Mouse (Mus musculus) lung, embryonic 14.5 days (tissue): ENCODE measurements around the gene Ceacam9. TPM values are rescaled to one million over a fixed set of nuclear protein-coding genes. Genes with fewer than 3 reads are reported as not detected.
A peak's percentile ranks its signal among the peaks of the same experiment; 100 is the strongest.
"Not testable (repeated sequence)": the region's sequence is repeated elsewhere in the genome, so short reads cannot be mapped to it uniquely, and the experiment has no call there.

Source experiments
- ATAC-seq: fragments of 200-750 bp; cut with Nextera tagmentation; 2 replicates; pipeline ENCODE4 v1.8.0; 2017; ENCODE audit warnings: mild to moderate bottlenecking, moderate TSS enrichment, moderate library complexity; ENCODE audit not compliant: insufficient read depth
- DNase-seq: peaks from one replicate; pipeline ENCODE4 v3.0.0-alpha.2; 2015
- H3K27ac ChIP-seq: fragments of 300-500 bp; sonication (generic); 2 replicates; pipeline ENCODE4 v1.5.1; 2014; ENCODE audit warnings: low read depth, mild to moderate bottlenecking, moderate library complexity
- H3K27me3 ChIP-seq: fragments of 300-500 bp; sonication (generic); 2 replicates; pipeline ENCODE4 v1.6.1; 2014; ENCODE audit warnings: low read length, control low read depth; ENCODE audit not compliant: insufficient read depth
- H3K36me3 ChIP-seq: fragments of 300-500 bp; sonication (generic); 2 replicates; pipeline ENCODE4 v1.6.1; 2014; ENCODE audit warnings: control low read depth; ENCODE audit not compliant: insufficient read depth
- H3K4me1 ChIP-seq: fragments of 300-500 bp; sonication (generic); 2 replicates; pipeline ENCODE4 v1.6.1; 2014; ENCODE audit warnings: antibody characterized with exemption, control low read depth; ENCODE audit not compliant: insufficient read depth
- H3K4me2 ChIP-seq: fragments of 300-500 bp; sonication (generic); 2 replicates; pipeline ENCODE4 v1.6.1; 2014; ENCODE audit warnings: mild to moderate bottlenecking
- H3K4me3 ChIP-seq: fragments of 300-500 bp; sonication (generic); 2 replicates; pipeline ENCODE4 v1.5.1; 2014; ENCODE audit warnings: low read depth, low read length
- H3K9ac ChIP-seq: fragments of 300-500 bp; sonication (generic); 2 replicates; pipeline ENCODE4 v1.6.1; 2014
- H3K9me3 ChIP-seq: fragments of 300-500 bp; sonication (generic); 2 replicates; pipeline ENCODE4 v1.6.1; 2016; ENCODE audit warnings: low read depth, low read length, control low read depth
- CTCF ChIP-seq: IDR thresholded peaks from 2 replicates; pipeline ENCODE4 v1.5.1; 2016; ENCODE audit warnings: antibody characterized with exemption, low read depth
- WGBS: fragments of 180-500 bp; shearing (Covaris S2); extraction: QIAGEN DNeasy Blood & Tissue Kit; methylation state at CpG from one replicate; pipeline ENCODE4 v1.1.7; 2014; 5-methylcytosine and 5-hydroxymethylcytosine counted together
- polyA plus RNA-seq: library from polyadenylated mRNA; unstranded; fragments of >200 nt; fragmentation: Nextera tagmentation; extraction: Ambion mirVana; gene quantifications from 2 replicates; pipeline ENCODE4 v1.2.1, GENCODE M21; 2014

The Ceacam9 gene
- polyA plus RNA-seq, 1 experiment from 2014 or later: not detected

DNA sequence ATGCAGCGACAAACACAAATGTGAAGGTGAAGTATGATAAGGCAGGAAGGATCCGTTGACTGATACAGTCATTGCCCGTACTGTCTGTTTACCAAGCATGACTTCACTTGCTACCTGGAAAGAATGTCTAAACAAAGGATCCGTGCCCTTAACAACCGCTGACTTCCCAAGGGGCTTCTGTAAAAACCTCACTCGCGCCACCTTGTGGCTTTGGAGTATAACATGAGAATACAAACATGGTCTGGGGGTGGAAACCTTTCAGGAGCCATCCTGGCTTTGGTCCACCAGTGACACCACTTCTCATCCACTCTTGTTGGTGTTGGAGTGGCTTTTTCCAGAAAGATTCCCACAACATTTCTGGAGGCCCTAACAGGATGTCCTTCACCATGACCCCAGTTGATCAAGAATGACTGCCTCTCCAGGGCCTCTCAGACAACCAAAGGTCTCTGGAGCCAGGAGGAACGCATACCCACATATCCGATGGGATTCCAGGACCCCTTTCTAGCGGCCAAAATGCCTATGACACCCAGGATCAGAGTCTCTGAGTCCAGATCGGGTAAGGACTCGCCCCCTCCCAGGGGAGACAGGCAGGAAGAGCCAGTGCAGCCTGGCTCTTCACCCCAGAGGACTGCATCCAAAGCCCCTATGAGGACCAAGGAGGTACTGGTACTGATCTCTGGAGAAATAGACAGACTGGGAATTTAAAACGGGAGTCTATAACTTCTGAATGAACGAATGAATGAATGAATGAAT is 7.0 kb downstream of the Ceacam9 start:
- H3K4me2 ChIP-seq: peak overlapping the region; percentile 24; the same call in 1 of the 2 replicates
- ATAC-seq: peak; percentile 42
- WGBS: 21% methylated on average over 14 of the region's 14 CpGs

DNA sequence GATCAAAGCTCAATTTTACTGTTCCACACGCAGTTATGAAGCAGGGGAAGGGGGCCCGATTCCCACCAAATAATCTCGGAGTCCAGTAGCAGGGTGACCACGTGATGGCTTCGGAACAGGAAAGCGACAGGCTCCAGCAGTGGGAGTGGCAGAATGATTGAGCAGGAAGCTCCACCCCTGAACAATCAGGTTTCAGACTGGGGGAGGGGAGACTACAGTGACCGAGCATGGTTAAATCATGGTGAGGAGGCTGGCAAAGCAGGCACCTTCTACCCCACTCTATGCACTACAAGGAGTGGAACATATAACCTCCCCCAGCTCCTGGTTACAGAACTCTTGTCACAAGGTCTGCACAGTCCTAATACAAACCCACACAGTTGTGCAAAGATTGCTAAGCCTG is 7.8 kb downstream of the Ceacam9 start:
- peak overlapping the region; percentile 13; the same call in 1 of the 2 replicates for H3K4me2 ChIP-seq
- 1% methylated on average over 7 of the region's 7 CpGs for WGBS
- ATAC-seq (0 out of 2 replicates have a peak, but pooled peaks have one; percentile 22), DNase-seq (peak; percentile 71)
- H3K27me3 ChIP-seq, H3K36me3 ChIP-seq, H3K9me3 ChIP-seq, H3K4me1 ChIP-seq, H3K4me3 ChIP-seq, H3K27ac ChIP-seq, H3K9ac ChIP-seq: not testable (repeated sequence)

More for the DNA sequence above, 7.0 kb downstream of the Ceacam9 start:
- peak; percentile 78 for TF ChIP-seq CTCF
- no peaks in the 10 kb centered on the region for H3K27me3 ChIP-seq
- H3K9me3 ChIP-seq: no peaks in the 10 kb centered on the region
- H3K9ac ChIP-seq: no peak overlapping the region
- DNase-seq: peak; percentile 93
- H3K4me3 ChIP-seq: no peak overlapping the region
- no peaks in the 10 kb centered on the region for H3K4me1 ChIP-seq
- no peaks in the 10 kb centered on the region for H3K36me3 ChIP-seq
- H3K27ac ChIP-seq: no peak overlapping the region

GRCm38 (mm10) chr7:16730791-16731190 is 9.1 kb downstream of the Ceacam9 start:
- no peak overlapping the region for H3K4me2 ChIP-seq
- no peaks in the 10 kb centered on the region for H3K4me1 ChIP-seq
- no peak overlapping the region for H3K4me3 ChIP-seq
- no peaks in the 10 kb centered on the region for H3K36me3 ChIP-seq
- no peaks in the 10 kb centered on the region for H3K9me3 ChIP-seq
- TF ChIP-seq CTCF: no peak
- 92% methylated on average over 5 of the region's 6 CpGs for WGBS
- no peak overlapping the region for H3K9ac ChIP-seq
- no peak overlapping the region for H3K27ac ChIP-seq
- no peaks in the 10 kb centered on the region for H3K27me3 ChIP-seq
- ATAC-seq (no peak), DNase-seq (no peak)

GRCm38 (mm10) chr7:16731893-16732422 is 10.2 kb downstream of the Ceacam9 start:
- TF ChIP-seq CTCF: no peak
- no peak overlapping the region for H3K27ac ChIP-seq
- DNase-seq (no peak), ATAC-seq (no peak)
- H3K4me2 ChIP-seq: no peak overlapping the region
- no peak overlapping the region for H3K4me3 ChIP-seq
- 46% methylated on average over 7 of the region's 7 CpGs for WGBS
- H3K36me3 ChIP-seq: no peaks in the 10 kb centered on the region
- no peaks in the 10 kb centered on the region for H3K9me3 ChIP-seq
- no peaks in the 10 kb centered on the region for H3K4me1 ChIP-seq
- H3K9ac ChIP-seq: no peak overlapping the region
- H3K27me3 ChIP-seq: no peaks in the 10 kb centered on the region

DNA sequence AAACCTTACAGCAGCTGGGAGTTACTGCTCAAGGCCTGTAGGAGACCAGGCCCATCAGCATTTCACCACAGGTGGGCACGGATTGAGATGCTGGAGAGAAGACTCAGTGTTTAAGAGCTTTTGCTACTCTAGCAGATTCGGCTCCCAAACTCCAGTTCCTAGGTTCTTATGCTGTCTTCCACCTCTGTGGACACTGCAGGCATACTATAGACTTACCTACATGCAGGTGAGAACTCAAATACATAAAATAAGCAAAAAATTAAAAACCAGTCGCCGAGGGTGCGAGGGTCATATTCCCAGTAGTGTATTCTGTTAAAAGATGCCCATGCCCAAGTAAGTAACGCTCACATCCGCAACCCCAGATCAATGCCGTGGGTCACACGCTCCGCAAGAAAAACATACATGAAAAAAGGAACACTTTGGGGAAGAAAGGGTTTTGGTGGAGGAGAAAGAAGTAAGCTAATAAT is 15.9 kb downstream of the Ceacam9 start:
- DNase-seq (no peak), ATAC-seq (peak; percentile 43)
- WGBS: 38% methylated on average over 10 of the region's 10 CpGs
- TF ChIP-seq CTCF: no peak
- no peaks in the 10 kb centered on the region for H3K9me3 ChIP-seq
- peak overlapping the region; percentile 82 for H3K4me3 ChIP-seq
- peak overlapping the region; percentile 17; the same call in 1 of the 2 replicates for H3K9ac ChIP-seq
- no peaks in the 10 kb centered on the region for H3K36me3 ChIP-seq
- no peaks in the 10 kb centered on the region for H3K27me3 ChIP-seq
- no peak overlapping the region for H3K27ac ChIP-seq
- H3K4me1 ChIP-seq: peaks cover 5% of the 10 kb centered on the region
- peak overlapping the region; percentile 77 for H3K4me2 ChIP-seq

- no peak within 1 kb of the TSS; the same call in none of the 2 replicates for H3K27ac ChIP-seq
- peak within 1 kb of the TSS; percentile 82 for H3K4me3 ChIP-seq
- peak within 1 kb of the TSS; percentile 78 for H3K9ac ChIP-seq
- no peaks in the 10 kb centered on the region for H3K9me3 ChIP-seq
- DNase-seq (peak; percentile 99), ATAC-seq (peak; percentile 99)
- H3K4me2 ChIP-seq: peak within 1 kb of the TSS; percentile 77
- under 1% methylated on average over 34 of the region's 34 CpGs for WGBS
- H3K36me3 ChIP-seq: 0 out of 2 replicates have a peak, but pooled peaks cover 3% of the 10 kb centered on the region
- TF ChIP-seq CTCF: no peak
- H3K27me3 ChIP-seq: no peaks in the 10 kb centered on the region
- H3K4me1 ChIP-seq: peaks cover 5% of the 10 kb centered on the region
Observed at GRCm38 (mm10) chr7:16738073-16738696, 16.5 kb downstream of the Ceacam9 start, which contains the start of gene Ap2s1. Gene Ap2s1, plus strand, starts transcription at chr7:16738410.
